Mouse (Mus musculus): ENCODE measurements around the gene Dao.
A peak's percentile ranks its signal among the peaks of the same experiment; 100 is the strongest.

Dao gene

DNA sequence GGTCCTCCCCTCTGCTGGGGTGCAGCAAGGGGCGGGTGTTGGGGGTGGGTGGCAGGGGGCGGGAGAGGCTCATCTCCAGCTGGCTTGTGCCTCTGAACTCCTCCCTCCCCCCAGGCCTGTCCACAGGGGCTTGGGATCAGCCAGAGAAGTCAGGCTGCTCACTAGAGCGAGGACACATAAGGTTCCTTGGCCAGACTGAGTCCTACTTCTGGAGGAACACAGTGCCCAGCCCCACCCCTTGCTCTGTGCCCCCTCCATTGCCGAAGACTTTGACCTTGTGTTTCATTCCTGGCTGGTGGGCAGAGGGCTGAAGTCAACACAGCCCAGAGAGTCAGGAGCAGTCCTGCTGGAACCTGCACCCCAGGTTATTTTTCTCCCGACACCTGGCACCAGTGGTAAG, at the start of gene Dao:
TSS of gene Dao (plus strand) at position 162 of the 400 bp plus-strand sequence.
- DNase-seq (ENCODE audit: low read depth in 2 of 2, low spot score in 2 of 2) = no peak

DNA sequence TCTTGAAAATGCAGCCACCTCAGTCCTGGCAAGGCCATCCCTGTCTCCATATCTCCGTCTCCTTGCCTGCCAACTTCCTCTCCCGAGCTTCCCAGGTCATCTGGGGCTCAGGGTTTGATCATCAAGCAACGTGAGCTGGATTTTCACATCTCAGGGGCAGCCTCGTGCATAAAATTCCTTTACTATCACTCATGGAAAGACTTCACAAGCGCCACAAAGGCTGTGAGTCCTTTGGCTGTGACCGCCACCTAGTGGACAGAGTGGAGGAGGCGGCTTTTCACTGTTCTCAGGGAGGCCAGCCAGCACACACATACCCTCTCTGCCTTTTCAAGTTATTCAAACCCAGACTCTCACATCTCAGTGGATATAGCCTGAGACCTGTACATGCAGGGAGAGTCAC, 49.1 kb upstream of the Dao start:
- DNase-seq (ENCODE audit: low read depth in 2 of 2, low spot score in 2 of 2) = peak; percentile 62 to 73

DNA sequence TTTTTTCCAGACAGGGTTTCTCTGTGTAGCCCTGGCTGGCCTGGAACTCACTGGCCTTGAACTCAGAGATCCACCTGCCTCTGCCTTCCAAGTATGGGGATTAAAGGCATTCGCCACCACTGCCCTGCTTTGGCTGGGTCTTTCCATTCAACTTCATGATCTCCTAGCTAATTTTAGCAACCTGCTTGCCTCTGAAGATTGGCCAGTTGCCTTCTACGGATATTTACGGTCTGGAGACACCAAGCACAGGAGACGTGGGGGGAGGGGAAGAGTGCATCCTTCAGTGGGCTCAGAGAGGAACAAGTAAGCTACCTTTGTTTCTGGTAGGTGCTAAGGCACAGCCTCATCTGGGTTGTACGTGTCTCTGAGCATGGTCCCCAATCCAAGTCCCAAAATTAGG, 48.2 kb upstream of the Dao start:
- no peak for DNase-seq (ENCODE audit: low read depth in 2 of 2, low spot score in 2 of 2)

DNA sequence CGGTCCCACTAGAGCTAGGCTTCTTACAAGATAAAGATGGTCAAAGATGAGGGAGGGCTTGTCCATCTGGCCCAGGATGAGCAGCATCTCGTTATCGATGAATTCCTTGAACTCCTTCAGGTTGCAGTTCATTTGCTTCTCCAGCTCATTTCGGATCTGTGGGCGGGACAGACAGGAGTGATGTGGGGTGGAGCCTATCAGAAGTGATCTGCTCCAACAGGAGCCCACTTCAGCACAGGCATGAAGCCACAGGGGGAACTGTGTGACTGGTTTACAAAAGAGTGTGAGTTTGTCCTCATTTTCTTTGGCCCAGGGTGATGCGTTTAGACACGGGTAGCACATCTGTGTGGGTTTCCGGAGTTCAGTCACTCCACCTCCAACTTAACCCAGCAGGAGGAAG, 47.8 kb upstream of the Dao start:
- no peak for DNase-seq (ENCODE audit: low read depth in 2 of 2, low spot score in 2 of 2)

DNA sequence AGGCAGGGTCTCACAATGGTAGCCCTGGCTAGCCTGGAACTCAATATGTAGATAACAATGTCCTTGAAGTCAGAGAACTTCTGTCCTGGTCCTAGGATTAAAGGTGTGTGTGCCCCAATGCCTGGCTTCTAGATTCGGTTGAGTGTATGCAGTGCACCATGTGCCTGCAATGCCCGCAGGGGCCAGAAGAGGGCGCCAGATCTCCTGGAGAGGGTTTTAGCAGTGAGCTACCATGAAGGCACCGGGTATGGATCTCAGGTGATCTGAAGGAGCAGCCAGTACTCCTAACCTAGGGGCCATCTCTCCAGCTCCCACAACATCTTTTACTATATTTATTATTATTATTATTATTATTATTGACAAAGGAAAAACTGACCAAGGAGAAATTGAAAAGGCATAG, 47.0 kb upstream of the Dao start:
- DNase-seq (ENCODE audit: low read depth in 2 of 2, low spot score in 2 of 2) = peak; percentile 78 to 80

DNA sequence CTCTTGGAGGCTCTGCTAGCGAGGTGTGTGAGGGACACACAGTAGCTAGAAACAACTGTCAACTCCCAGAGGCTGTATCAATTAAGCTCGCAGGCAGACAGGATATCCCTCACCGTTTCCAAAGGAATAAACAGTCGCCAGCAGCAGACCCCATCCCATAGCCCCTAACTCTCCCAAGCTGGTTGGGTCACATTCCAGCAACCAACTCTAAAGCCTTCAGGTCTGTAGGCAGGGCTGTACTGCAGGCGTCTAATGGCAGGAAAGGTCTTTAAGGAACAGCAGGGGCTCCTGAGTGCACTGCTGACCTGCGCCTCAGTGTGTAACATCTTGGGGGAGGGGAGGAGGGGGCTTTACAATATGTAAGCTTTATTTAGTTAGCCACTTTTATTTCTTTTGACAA, 44.5 kb upstream of the Dao start:
- no peak for DNase-seq (ENCODE audit: low read depth in 2 of 2, low spot score in 2 of 2)

DNA sequence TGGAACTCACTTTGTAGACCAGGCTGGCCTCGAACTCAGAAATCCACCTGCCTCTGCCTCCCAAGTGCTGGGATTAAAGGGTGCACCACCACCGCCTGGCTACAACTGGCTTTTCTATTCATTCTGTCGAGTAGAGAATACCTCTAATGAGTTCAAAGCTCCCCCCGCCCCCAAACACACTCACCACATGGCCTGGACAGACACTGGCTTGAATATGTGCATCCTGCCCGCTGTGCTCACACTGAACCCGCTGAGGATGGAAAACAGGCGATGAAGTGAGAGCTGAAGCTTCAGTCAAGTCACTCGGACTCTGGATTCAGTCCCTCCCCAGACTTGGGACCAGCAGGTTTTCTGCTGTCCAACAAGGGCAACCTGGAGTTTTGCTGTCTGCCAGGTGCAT, 43.1 kb upstream of the Dao start:
- no peak for DNase-seq (ENCODE audit: low read depth in 2 of 2, low spot score in 2 of 2)

DNA sequence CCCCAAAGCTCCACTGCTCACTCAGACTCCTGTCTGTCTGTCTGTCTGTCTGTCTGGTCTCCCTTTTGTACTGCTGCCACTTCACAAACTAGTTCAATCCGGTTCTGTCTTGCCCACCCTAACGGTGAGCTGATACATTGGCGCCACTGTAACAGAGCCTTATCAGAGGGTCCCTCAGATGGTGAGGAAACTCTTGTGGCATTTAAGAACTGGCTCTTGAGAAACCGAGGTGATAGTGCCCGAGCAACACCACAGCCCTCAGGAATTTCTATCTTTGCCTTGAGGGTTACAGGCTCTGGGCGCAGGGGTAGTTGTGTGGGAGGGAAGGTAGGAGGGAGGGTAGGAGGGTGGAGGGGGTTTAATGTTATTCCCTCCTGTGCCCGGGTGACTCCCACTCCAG, 41.7 kb upstream of the Dao start:
- no peak for DNase-seq (ENCODE audit: low read depth in 2 of 2, low spot score in 2 of 2)

DNA sequence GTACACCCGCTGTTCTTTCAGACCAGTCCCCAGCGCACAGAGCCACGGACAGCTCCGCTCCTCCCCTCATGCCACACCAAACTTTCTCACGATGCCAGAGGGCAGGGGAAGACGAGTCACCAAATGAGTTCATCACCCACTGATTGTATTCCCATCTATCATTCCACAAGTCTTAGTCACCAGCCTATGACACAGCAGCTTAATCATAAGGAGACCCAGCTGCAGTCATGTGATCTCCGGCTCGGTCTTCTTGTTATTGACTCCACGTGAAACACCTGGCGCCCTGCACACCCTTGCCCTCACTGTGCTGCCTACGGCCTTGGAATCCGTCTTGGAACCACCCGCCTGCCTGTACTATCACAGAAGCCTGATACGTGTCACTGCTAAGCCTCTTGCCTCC, 38.5 kb upstream of the Dao start:
- DNase-seq (ENCODE audit: low read depth in 2 of 2, low spot score in 2 of 2) = no peak

DNA sequence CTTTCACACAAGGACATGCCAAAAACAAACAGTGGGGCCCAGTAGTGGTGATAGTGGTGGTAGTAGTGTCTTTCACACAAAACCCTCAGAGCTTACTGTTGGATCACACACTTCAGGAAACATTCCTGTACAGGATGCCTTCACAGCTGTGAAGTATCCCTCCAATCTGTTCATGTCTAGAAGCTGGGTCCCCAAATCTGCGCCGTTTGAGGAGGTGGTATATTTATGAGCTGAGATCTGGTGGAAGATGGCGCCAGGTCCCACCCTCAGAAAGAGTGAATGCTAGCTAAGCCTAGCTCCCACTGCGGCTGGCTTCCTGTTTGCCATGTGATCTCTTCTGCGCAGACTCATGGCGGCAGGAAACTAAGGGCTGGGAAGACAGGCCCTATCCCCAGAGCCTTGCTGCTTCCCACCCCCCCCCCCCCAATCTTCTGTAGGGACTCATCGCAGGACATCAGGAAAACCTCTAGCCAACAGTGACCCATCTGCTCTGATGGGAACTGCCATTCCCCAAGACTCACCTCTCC, 37.8 kb upstream of the Dao start:
- no peak for DNase-seq (ENCODE audit: low read depth in 2 of 2, low spot score in 2 of 2)

DNA sequence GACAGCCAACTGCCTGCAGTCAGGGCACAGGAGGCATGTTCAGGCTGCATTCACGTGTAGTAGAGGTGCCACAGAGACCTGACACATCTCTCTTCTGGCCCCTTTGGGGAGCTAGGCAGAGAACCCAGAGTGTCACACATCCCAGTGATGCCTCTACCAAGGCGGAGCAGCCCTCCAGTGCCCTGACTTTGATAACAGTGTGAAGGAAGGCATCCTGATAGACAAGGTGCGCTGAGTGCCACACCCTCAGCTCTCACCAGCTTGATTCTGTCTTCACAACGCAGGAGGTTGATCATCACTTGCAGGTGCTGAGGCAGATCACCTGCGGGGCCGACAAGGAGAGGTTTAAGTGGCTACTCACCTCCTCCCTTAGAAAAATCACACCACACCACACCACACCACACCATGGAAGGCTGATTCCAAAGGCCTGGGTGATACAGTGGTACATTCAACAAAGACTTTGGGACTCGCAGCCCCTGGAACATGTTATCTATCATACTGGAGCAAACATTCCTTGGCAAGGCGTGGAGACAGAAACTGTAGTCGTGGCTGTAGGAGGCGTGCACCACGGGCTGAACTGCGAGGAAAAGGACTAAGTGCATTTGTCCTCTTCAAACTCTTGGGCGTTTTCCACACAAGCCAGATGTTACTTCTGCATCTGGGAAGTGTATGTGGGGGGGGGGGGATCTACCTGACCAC, 36.9 kb upstream of the Dao start:
- no peak for DNase-seq (ENCODE audit: low read depth in 2 of 2, low spot score in 2 of 2)

DNA sequence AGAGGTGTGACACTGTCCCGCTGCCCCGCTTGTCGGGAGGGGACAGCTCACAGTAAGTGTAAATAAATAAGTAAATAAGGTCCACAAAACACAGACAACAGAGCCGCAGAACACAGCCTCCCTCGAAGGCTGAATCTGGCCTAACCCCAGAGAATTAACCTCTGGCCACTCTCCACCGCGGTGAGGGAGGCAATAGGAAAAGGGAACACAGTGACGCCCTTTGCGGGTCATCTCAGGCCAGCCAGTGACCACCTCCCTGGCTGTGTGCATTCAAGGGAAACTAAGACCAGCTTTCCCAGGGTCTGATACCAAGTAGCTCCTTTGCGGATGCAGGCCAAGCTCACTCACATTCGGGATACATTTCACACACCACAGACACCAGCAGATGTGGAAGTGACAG, 35.1 kb upstream of the Dao start:
- DNase-seq (ENCODE audit: low read depth in 2 of 2, low spot score in 2 of 2) = no peak

DNA sequence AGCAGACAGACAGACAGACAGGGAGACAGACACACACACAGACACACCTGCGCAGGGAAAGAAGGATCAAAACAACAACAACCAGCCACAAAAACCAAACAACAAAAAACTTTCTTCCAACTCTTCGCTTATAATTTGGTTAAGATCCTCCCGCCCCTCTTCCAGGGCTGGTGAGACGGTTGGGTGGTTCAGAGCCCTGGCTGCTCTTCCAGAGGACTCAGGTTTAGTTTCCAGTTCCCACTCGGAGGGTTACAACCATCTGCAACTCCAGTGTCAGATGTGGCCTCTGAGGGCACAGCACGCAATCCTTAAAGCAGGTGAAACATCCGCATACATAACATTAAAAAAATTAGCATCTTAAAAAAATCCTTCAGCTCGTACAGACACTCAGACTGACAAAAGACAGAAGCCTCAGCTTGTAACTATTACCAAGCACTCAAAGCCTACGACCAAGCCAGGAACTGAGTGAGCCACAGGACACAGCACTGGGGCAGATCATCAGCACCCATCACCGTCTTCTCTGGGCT, 32.0 kb upstream of the Dao start:
- no peak for DNase-seq (ENCODE audit: low read depth in 2 of 2, low spot score in 2 of 2)

DNA sequence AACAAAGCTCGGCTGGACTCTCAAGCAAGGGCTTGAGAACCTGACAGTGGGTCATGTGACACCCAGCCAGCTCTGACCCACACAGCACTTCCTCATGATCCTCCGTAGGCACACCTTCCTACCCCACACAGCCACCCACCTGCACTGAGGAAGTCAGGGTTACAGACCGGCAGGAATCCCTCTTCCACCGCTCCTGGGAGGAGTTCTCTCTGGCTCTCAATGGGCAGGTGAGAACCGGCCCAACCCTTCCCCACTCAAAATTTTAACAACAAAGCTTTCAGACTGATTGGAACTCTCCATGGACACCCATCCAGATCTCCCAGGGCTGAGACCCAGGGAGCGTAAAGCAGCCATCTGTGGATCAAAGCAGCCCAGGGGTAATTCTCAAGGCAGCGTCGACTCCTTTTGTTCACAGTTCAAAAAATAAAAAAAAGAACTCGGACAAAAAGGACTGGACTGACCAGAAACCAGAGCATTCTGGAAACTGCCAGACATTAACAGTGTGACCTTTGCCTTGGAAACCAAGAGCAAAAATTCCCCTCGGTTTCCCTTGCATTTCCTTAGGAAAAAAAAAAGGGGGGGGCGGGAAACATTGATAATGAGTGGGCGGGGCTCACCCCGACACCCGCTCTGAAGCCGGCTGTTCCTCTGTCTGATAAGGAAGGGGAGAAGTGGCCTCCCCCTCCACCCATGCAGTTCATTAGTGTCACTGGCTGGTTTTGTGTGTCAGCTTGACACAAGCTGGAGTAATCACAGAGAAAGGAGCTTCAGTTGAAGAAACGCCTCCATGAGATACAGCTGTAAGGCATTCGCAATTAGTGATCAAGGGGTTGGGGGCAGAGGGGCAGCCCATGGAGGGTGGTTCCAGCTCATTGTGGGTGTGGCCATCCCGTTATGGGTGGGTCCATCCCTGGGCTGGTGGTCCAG, 30.7 kb upstream of the Dao start:
- no peak for DNase-seq (ENCODE audit: low read depth in 2 of 2, low spot score in 2 of 2)

DNA sequence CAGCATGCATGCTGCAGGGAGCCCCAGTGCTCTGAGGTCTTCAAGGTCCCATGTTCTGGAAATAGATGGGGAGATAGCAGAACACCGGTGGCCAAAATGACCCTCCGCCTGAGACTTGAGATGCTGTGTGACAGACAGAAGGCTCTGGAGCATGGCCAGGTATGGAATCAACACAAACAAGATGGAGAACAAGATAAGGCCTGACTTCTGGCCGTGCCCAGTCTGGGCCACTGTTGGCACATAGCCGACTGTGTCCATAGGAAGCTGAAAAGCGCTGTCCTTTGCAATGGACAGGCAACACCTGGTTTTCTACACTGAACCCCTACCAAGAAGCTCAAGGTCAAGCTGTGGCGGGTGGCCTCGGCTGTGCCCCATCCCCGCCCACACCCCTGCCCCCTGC, 29.7 kb upstream of the Dao start:
- DNase-seq (ENCODE audit: low read depth in 2 of 2, low spot score in 2 of 2) = no peak

DNA sequence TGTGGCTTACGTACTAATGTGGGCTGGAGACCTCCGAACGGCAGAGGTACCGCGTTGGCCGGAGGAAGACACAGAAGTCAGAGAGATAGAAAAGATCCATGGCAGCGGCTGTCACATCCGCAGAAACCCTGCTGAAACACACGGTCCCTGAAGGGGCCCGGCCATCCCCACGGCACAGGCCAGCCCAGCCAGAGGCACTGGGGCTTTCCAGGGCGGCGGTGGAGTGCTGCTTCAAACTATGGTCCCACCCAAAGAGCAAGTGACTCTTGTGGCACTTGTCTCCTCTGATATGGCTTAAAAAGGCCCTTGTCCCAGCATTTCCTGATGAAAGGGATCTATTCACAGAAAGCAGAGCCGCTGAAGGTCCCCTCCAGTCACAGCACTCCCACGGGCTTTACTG, 28.9 kb upstream of the Dao start:
- no peak for DNase-seq (ENCODE audit: low read depth in 2 of 2, low spot score in 2 of 2)

DNA sequence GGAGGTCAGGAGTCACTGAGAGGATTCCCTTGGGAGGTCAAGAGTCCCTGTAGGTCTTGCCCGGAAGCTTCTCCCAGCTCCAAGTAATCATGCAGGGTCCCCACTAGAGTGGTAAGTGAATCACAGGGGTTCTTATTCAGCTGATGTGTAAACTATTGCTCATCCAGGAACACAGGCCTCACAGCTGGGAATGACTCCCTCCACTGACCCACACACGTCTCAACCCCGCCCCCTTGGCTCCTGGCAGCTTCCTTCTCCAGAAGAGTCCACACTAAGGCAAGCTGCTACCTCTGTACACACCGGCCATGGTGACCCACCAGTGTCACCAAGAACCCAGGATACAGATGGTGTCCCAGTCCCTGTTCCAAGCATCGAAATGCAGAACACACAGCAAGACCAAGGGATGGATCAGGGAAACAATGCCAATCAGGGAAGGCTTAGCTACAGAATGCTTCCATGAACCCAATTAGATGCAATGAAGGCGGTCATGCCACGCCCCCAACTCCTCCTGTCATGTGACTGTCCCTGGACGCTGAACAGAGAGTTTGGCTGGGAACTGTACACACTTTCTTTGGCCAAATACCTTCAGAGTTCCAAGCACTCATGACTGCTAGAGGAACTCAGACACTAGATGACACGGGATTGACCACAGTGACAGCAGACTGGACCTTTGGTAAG, 27.8 kb upstream of the Dao start:
- no peak for DNase-seq (ENCODE audit: low read depth in 2 of 2, low spot score in 2 of 2)

DNA sequence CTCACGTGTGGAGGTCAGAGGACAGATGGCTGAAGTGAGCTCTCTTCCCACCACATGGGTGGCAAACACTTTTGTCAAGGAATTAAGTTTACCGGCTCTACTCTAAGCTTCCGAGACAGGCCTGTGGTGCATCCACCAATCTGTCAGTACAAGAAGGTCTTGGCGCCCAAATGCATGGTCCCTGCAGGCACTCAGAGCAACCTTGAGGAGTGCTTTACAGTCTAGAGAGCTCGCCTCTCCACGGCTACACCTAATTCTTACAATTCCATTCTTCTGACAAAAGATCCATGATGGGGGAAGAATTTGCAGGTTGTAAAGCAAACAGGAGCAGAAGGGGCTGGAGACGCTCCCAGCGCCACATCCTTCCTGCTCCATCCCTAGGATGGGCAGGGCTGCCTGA, 26.9 kb upstream of the Dao start:
- DNase-seq (ENCODE audit: low read depth in 2 of 2, low spot score in 2 of 2) = no peak

DNA sequence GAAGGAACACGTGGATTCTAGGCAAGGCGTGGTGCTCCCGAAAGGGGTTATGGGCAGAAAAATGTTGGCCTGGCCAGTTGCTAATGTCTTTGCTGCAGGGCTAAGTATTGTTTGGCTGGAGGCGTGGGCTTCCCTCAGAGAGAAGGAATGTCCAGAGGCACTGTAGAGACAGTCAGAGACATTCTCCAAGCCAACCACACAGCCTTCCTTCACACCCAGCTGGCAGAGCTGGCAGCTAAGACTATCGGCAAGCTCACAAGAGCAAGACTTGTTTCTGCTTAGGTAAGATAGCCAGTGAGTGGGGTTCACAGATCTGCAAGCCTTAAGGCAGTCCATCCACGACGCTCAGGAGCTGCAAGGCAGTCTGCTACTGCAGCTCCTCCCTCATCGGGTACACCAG, 26.2 kb upstream of the Dao start:
- DNase-seq (ENCODE audit: low read depth in 2 of 2, low spot score in 2 of 2) = no peak

DNA sequence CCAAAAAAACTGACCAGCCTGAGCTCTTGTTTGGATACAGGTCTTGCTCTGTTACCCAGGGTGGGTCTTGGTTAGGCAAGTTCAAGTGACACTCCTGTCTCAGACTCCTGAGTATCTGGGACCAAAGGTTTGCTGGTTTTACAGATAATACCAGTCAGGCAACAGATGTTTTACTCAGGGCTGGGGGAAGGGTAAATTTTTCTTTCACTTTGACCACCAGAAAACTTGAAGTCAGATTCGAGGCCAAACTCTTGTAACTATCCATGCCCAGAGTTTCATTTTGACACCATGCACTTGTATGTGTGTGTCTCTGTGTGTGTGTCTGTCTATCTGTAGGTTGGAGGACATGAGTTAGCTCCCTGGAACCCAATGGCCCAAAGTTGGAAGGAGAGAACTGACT, 23.0 kb upstream of the Dao start:
- DNase-seq (ENCODE audit: low read depth in 2 of 2, low spot score in 2 of 2) = no peak

DNA sequence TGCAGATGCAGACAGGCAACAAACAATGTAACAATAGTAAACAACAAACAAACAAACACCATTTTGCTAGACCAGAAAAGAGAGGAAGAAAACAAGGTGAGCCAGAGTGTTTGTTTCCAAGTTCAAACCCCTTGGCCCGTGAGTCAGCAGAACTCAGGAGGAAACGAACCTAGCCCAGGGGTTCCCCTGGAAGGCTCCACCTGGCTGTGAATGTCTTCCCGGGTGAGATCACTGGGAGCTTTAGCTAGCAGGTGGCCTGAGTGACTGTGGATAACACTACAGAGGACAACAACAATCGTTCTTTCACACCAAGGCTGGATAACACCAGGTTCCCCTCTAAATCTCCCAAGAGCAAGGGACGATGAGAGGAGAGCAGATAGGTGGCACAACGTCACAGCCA, 22.3 kb upstream of the Dao start:
- no peak for DNase-seq (ENCODE audit: low read depth in 2 of 2, low spot score in 2 of 2)

DNA sequence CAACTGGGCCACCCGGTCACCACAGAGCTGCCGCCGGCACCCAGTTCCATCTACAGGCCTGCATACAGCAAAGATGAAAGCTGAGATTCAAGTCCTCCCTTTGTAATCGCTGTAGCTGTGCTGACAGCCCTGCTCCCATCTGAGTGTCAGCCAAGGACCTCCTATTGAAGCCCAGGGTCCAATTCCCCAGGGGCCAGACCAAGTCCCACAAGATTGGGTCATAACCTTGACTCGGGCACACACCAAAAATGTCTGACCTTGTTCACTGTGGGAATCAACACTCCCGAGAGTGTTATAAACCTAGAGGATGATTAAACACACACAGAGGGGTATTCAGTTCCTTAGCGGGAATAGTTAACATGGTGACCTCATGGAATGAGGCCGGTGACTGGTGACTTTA, 21.7 kb upstream of the Dao start:
- no peak for DNase-seq (ENCODE audit: low read depth in 2 of 2, low spot score in 2 of 2)
